10 mouse cellular contexts compared by ENCODE assay signal in genomic region chr8:83577384-83577791, GRCm38 (mm10). TPM values are rescaled to one million over a fixed set of nuclear protein-coding genes. Genes with fewer than 3 reads are reported as not detected.
DNase-seq lines count a peak whose midpoint lies in the region; ATAC-seq lines count a peak whose summit lies in the region.
"Had no signal": no experiment of that assay in that cellular context is flagged by ENCODE, and none has a peak within 500 bp of the region (broad histone marks: within the 10 kb centered on the region; RNA-seq: fewer than 3 reads in every experiment).

No protein-coding gene starts in this region.

- DNase-seq in lung, postnatal 4 days = no peak
- DNase-seq in adrenal gland, adult 8-10 months = peak; percentile 87
- DNase-seq in cerebellum, adult 8-10 months = peak; percentile 14
- DNase-seq in thymus, postnatal 25 days = no peak
- no peak for DNase-seq in embryo, embryonic 11 days

- H3K4me2 ChIP-seq in lung, embryonic 15.5 days = peak overlapping the region; percentile 17; the same call in 1 of the 2 replicates
- H3K4me2 ChIP-seq in heart, embryonic 13.5 days = peak overlapping the region; percentile 56
- peak overlapping the region; percentile 27; the same call in 1 of the 2 replicates for H3K4me2 ChIP-seq in limb, embryonic 13.5 days (replicated peaks)

- H3K36me3 ChIP-seq in lung, embryonic 15.5 days = peaks cover 8% of the 10 kb centered on the region
- peaks cover 25% of the 10 kb centered on the region for H3K36me3 ChIP-seq in heart, embryonic 13.5 days
- H3K36me3 ChIP-seq in limb, embryonic 13.5 days = peaks cover 38% of the 10 kb centered on the region

- peaks cover 50% of the 10 kb centered on the region for H3K4me1 ChIP-seq in lung, embryonic 15.5 days
- peaks cover 88% of the 10 kb centered on the region for H3K4me1 ChIP-seq in heart, embryonic 13.5 days
- peaks cover 56% of the 10 kb centered on the region for H3K4me1 ChIP-seq in limb, embryonic 13.5 days

- peak overlapping the region; percentile 96 for H3K27ac ChIP-seq in lung, embryonic 15.5 days
- peak overlapping the region; percentile 98 for H3K27ac ChIP-seq in heart, embryonic 13.5 days (replicated peaks)
- no peak overlapping the region for H3K27ac ChIP-seq in limb, embryonic 13.5 days

- no peaks in the 10 kb centered on the region for H3K9me3 ChIP-seq in lung, embryonic 15.5 days
- H3K9me3 ChIP-seq in heart, embryonic 13.5 days = no peaks in the 10 kb centered on the region
- no peaks in the 10 kb centered on the region for H3K9me3 ChIP-seq in limb, embryonic 13.5 days

- no peak for ATAC-seq in lung, embryonic 15.5 days (ENCODE audit: borderline replicate concordance, extremely low read depth, low FRiP score, low TSS enrichment)
- ATAC-seq in heart, embryonic 13.5 days (ENCODE audit: extremely low read depth, insufficient number of reproducible peaks, low FRiP score, low TSS enrichment) = no peak
- no peak for ATAC-seq in limb, embryonic 13.5 days (ENCODE audit: low FRiP score, low read depth)

- no peak overlapping the region for H3K9ac ChIP-seq in lung, embryonic 15.5 days
- H3K9ac ChIP-seq in heart, embryonic 13.5 days = peak overlapping the region; percentile 78
- H3K9ac ChIP-seq in limb, embryonic 13.5 days = peak overlapping the region; percentile 25

- H3K27me3 ChIP-seq in lung, embryonic 15.5 days = no peaks in the 10 kb centered on the region
- H3K27me3 ChIP-seq in heart, embryonic 13.5 days (replicated peaks) = no peaks in the 10 kb centered on the region
- H3K27me3 ChIP-seq in limb, embryonic 13.5 days = no peaks in the 10 kb centered on the region

- no peak overlapping the region for H3K4me3 ChIP-seq in lung, embryonic 15.5 days
- H3K4me3 ChIP-seq in heart, embryonic 13.5 days = no peak overlapping the region
- no peak overlapping the region for H3K4me3 ChIP-seq in limb, embryonic 13.5 days

- 31% methylated on average over 9 of the region's 9 CpGs for WGBS in lung, embryonic 15.5 days
- 28% methylated on average over 9 of the region's 9 CpGs for WGBS in heart, embryonic 13.5 days
- 65% methylated on average over 9 of the region's 9 CpGs for WGBS in limb, embryonic 13.5 days

RNA-seq across cellular contexts. Expression of gene Ndufb7, which starts 10.9 kb away (rescaled TPM):
- polyA plus RNA-seq in lung, embryonic 15.5 days (2015; fragmentation: Nextera tagmentation; extraction: Ambion mirVana) = 316 and 363 TPM in 2 replicates
- total RNA-seq in adrenal gland, adult 8-10 months (2022) = 100 to 1,000 TPM; 160 to 240 (median 171) TPM
- 524 and 602 TPM in 2 replicates for polyA plus RNA-seq in heart, embryonic 13.5 days (2015; fragmentation: Nextera tagmentation; extraction: Ambion mirVana)
- polyA plus RNA-seq in limb, embryonic 13.5 days (2015; fragmentation: Nextera tagmentation; extraction: Ambion mirVana) = 282 and 290 TPM in 2 replicates

RNA-seq across cellular contexts. Expression of gene Tecr, which starts 30.4 kb away (rescaled TPM):
- polyA plus RNA-seq in lung, embryonic 15.5 days (2015; fragmentation: Nextera tagmentation; extraction: Ambion mirVana) = 533 and 536 TPM in 2 replicates
- total RNA-seq in adrenal gland, adult 8-10 months (2022) = 100 to 1,000 TPM; 432 to 499 (median 449) TPM
- 438 and 474 TPM in 2 replicates for polyA plus RNA-seq in heart, embryonic 13.5 days (2015; fragmentation: Nextera tagmentation; extraction: Ambion mirVana)
- polyA plus RNA-seq in limb, embryonic 13.5 days (2015; fragmentation: Nextera tagmentation; extraction: Ambion mirVana) = 578 and 605 TPM in 2 replicates

RNA-seq across cellular contexts. Expression of gene Dnajb1, which starts 30.6 kb away (rescaled TPM):
- 63.8 and 67.4 TPM in 2 replicates for polyA plus RNA-seq in lung, embryonic 15.5 days (2015; fragmentation: Nextera tagmentation; extraction: Ambion mirVana)
- total RNA-seq in adrenal gland, adult 8-10 months (2022) = 10 to 100 TPM; 25.6 to 40.4 (median 25.8) TPM
- 41.4 and 47.4 TPM in 2 replicates for polyA plus RNA-seq in heart, embryonic 13.5 days (2015; fragmentation: Nextera tagmentation; extraction: Ambion mirVana)
- polyA plus RNA-seq in limb, embryonic 13.5 days (2015; fragmentation: Nextera tagmentation; extraction: Ambion mirVana) = 67.0 and 72.5 TPM in 2 replicates

RNA-seq across cellular contexts. Expression of gene Olfr370, which starts 41.8 kb away (rescaled TPM):
- polyA plus RNA-seq in lung, embryonic 15.5 days (2015; fragmentation: Nextera tagmentation; extraction: Ambion mirVana) = not detected in 2 replicates
- not detected for total RNA-seq in adrenal gland, adult 8-10 months (2022)
- not detected in 2 replicates for polyA plus RNA-seq in heart, embryonic 13.5 days (2015; fragmentation: Nextera tagmentation; extraction: Ambion mirVana)
- polyA plus RNA-seq in limb, embryonic 13.5 days (2015; fragmentation: Nextera tagmentation; extraction: Ambion mirVana) = not detected in 2 replicates
- total RNA-seq: neutrophil, adult 5-6 weeks had no signal
- polyA plus RNA-seq: large intestine, adult 2 months had no signal

Comparison
In these comparisons a context has a peak if more than half of its experiments do, and no peak if none do; other contexts are left out.
1. DNase-seq: peak in adrenal gland, adult 8-10 months (single experiment) and cerebellum, adult 8-10 months (single experiment); none in lung, postnatal 4 days (0 of 2), thymus, postnatal 25 days (single experiment) and embryo, embryonic 11 days (single experiment).
2. Peak in every context shown above with its lines, with median percentiles within 50 percentile points of each other: H3K4me2 ChIP-seq.